Mouse (Mus musculus) layer of hippocampus, adult 9-11 months (tissue): ENCODE measurements at regions not wholly inside any gene's neighbourhood (a gene's known extent, or its start where the extent isn't known, plus 50 kb on each side); places are given as distances from the start of the nearest gene placed in this dataset.
A peak's percentile ranks its signal among the peaks of the same experiment; 100 is the strongest.

Experiments
- DNase-seq: peaks from one replicate; pipeline ENCODE4 v3.0.0; 2022

GRCm38 (mm10) chr17:68134373-68134772 lies 130.5 kb upstream of the Arhgap28 start:
- DNase-seq, result no peak

- no peak for DNase-seq
Observed at GRCm38 (mm10) chr17:68135436-68135835, 131.5 kb upstream of the Arhgap28 start.

- no peak for DNase-seq
Observed at GRCm38 (mm10) chr17:68143307-68143706, 130.3 kb upstream of the L3mbtl4 start.

- no peak for DNase-seq
Observed at GRCm38 (mm10) chr17:68149237-68149792, 124.3 kb upstream of the L3mbtl4 start.

GRCm38 (mm10) chr17:68152438-68153120 lies 121.0 kb upstream of the L3mbtl4 start:
- DNase-seq, result no peak

- no peak for DNase-seq
Observed at GRCm38 (mm10) chr17:68154879-68155278, 118.7 kb upstream of the L3mbtl4 start.

GRCm38 (mm10) chr17:68158172-68158651 lies 115.4 kb upstream of the L3mbtl4 start:
- no peak for DNase-seq

- no peak for DNase-seq
Observed at GRCm38 (mm10) chr17:68161107-68161506, 112.5 kb upstream of the L3mbtl4 start.

- DNase-seq, result peak; percentile 5
Observed at GRCm38 (mm10) chr17:68163545-68163944, 110.1 kb upstream of the L3mbtl4 start.

GRCm38 (mm10) chr17:68164666-68165065 lies 108.9 kb upstream of the L3mbtl4 start:
- DNase-seq, result no peak

- DNase-seq, result no peak
Observed at GRCm38 (mm10) chr17:68165171-68165825, 108.3 kb upstream of the L3mbtl4 start.

GRCm38 (mm10) chr17:68166397-68166796 lies 107.2 kb upstream of the L3mbtl4 start:
- DNase-seq, result no peak

GRCm38 (mm10) chr17:68172838-68173237 lies 100.8 kb upstream of the L3mbtl4 start:
- no peak for DNase-seq

GRCm38 (mm10) chr17:68176611-68177165 lies 96.9 kb upstream of the L3mbtl4 start:
- peak; percentile 8 for DNase-seq

- peak; percentile 10 for DNase-seq
Observed at GRCm38 (mm10) chr17:68177835-68178234, 95.8 kb upstream of the L3mbtl4 start.

- no peak for DNase-seq
Observed at GRCm38 (mm10) chr17:68185385-68185784, 88.2 kb upstream of the L3mbtl4 start.

- DNase-seq, result no peak
Observed at GRCm38 (mm10) chr17:68189888-68190287, 83.7 kb upstream of the L3mbtl4 start.

- no peak for DNase-seq
Observed at GRCm38 (mm10) chr17:68205545-68205944, 68.1 kb upstream of the L3mbtl4 start.

- no peak for DNase-seq
Observed at GRCm38 (mm10) chr17:68208837-68209236, 64.8 kb upstream of the L3mbtl4 start.

- DNase-seq, result no peak
Observed at GRCm38 (mm10) chr17:68210313-68211254, 63.0 kb upstream of the L3mbtl4 start.

GRCm38 (mm10) chr17:68218246-68218645 lies 55.4 kb upstream of the L3mbtl4 start:
- no peak for DNase-seq

- DNase-seq, result no peak
Observed at GRCm38 (mm10) chr17:68223170-68223569, 50.4 kb upstream of the L3mbtl4 start.
